Mouse (Mus musculus): ENCODE results near the gene Tcf20. TPM values are rescaled to one million over a fixed set of nuclear protein-coding genes. Genes with fewer than 3 reads are reported as not detected.
"Not testable (repeated sequence)": the region's sequence is repeated elsewhere in the genome, so short reads cannot be mapped to it uniquely, and the experiment has no call there.

Gene Tcf20
- polyA plus RNA-seq, 1 experiment from 2014 or later: 15.2 TPM

- no peak for ATAC-seq (ENCODE audit: insufficient number of reproducible peaks, insufficient read depth, low FRiP score, low TSS enrichment, low read depth)
- H3K36me3 ChIP-seq: no peaks in the 10 kb centered on the region
- H3K27me3 ChIP-seq: no peaks in the 10 kb centered on the region
Observed at GRCm38 (mm10) chr15:82795936-82796440, 191.7 kb downstream of the Tcf20 start.

GRCm38 (mm10) chr15:82794277-82794676 lies 193.4 kb downstream of the Tcf20 start, which contains the start of gene Cyp2d26:
TSS of gene Cyp2d26 (minus strand) at chr15:82794294.
- whole genome bisulfite sequencing: 86% methylated on average over 5 of the region's 5 CpGs
- no peak for ATAC-seq (ENCODE audit: insufficient number of reproducible peaks, insufficient read depth, low FRiP score, low TSS enrichment, low read depth)
- H3K4me2 ChIP-seq: no peak within 1 kb of the TSS

More at GRCm38 (mm10) chr15:82795936-82796440, 191.7 kb downstream of the Tcf20 start:
- no peak overlapping the region for H3K4me2 ChIP-seq
- H3K9me3 ChIP-seq: no peaks in the 10 kb centered on the region
- WGBS: 85% methylated on average over 3 of the region's 3 CpGs
- no peaks in the 10 kb centered on the region for H3K4me1 ChIP-seq
- H3K27ac ChIP-seq: no peak overlapping the region
- no peak overlapping the region for H3K9ac ChIP-seq
- no peak overlapping the region for H3K4me3 ChIP-seq

GRCm38 (mm10) chr15:82793868-82794267 lies 193.8 kb downstream of the Tcf20 start:
- Histone ChIP-seq H3K4me3 (no peak overlapping the region), H3K36me3 (no peaks in the 10 kb centered on the region), H3K9me3 (no peaks in the 10 kb centered on the region), H3K27me3 (no peaks in the 10 kb centered on the region), H3K9ac (no peak overlapping the region), H3K4me1 (no peaks in the 10 kb centered on the region), H3K27ac (no peak overlapping the region), H3K4me2 (no peak overlapping the region)
- no peak for ATAC-seq (ENCODE audit: insufficient number of reproducible peaks, insufficient read depth, low FRiP score, low TSS enrichment, low read depth)
- 91% methylated on average over 6 of the region's 6 CpGs for WGBS

More at GRCm38 (mm10) chr15:82794277-82794676, 193.4 kb downstream of the Tcf20 start, which contains the start of gene Cyp2d26:
- Histone ChIP-seq H3K9ac (no peak within 1 kb of the TSS), H3K9me3 (no peaks in the 10 kb centered on the region), H3K4me3 (no peak within 1 kb of the TSS), H3K4me1 (no peaks in the 10 kb centered on the region), H3K27ac (no peak within 1 kb of the TSS), H3K36me3 (no peaks in the 10 kb centered on the region), H3K27me3 (no peaks in the 10 kb centered on the region)

GRCm38 (mm10) chr15:82793454-82793853 lies 194.2 kb downstream of the Tcf20 start:
- WGBS: 71% methylated on average over 1 of the region's 1 CpGs
- Histone ChIP-seq H3K4me3 (no peak overlapping the region), H3K9me3 (no peaks in the 10 kb centered on the region), H3K36me3 (no peaks in the 10 kb centered on the region), H3K4me1 (no peaks in the 10 kb centered on the region), H3K27me3 (no peaks in the 10 kb centered on the region), H3K4me2 (no peak overlapping the region), H3K27ac (no peak overlapping the region), H3K9ac (no peak overlapping the region)
- no peak for ATAC-seq (ENCODE audit: insufficient number of reproducible peaks, insufficient read depth, low FRiP score, low TSS enrichment, low read depth)

- H3K9me3 ChIP-seq: no peaks in the 10 kb centered on the region
- WGBS: 90% methylated on average over 11 of the region's 11 CpGs
- no peak overlapping the region for H3K4me3 ChIP-seq
- no peak overlapping the region for H3K4me2 ChIP-seq
- H3K36me3 ChIP-seq: no peaks in the 10 kb centered on the region
- no peaks in the 10 kb centered on the region for H3K4me1 ChIP-seq
- ATAC-seq (ENCODE audit: insufficient number of reproducible peaks, insufficient read depth, low FRiP score, low TSS enrichment, low read depth): no peak
- H3K27me3 ChIP-seq: no peaks in the 10 kb centered on the region
- no peak overlapping the region for H3K9ac ChIP-seq
- no peak overlapping the region for H3K27ac ChIP-seq
Observed at GRCm38 (mm10) chr15:82792566-82792965, 195.1 kb downstream of the Tcf20 start.

GRCm38 (mm10) chr15:82784581-82784980 lies 203.1 kb downstream of the Tcf20 start:
- Histone ChIP-seq H3K27me3 (no peaks in the 10 kb centered on the region), H3K4me2 (no peak overlapping the region), H3K27ac (no peak overlapping the region), H3K9me3 (no peaks in the 10 kb centered on the region), H3K9ac (no peak overlapping the region), H3K4me3 (no peak overlapping the region), H3K36me3 (no peaks in the 10 kb centered on the region), H3K4me1 (no peaks in the 10 kb centered on the region)
- 75% methylated on average over 1 of the region's 1 CpGs for WGBS
- ATAC-seq (ENCODE audit: insufficient number of reproducible peaks, insufficient read depth, low FRiP score, low TSS enrichment, low read depth): no peak

GRCm38 (mm10) chr15:82783800-82784199 lies 203.9 kb downstream of the Tcf20 start:
- Histone ChIP-seq H3K36me3 (no peaks in the 10 kb centered on the region), H3K9me3 (no peaks in the 10 kb centered on the region), H3K4me1 (no peaks in the 10 kb centered on the region), H3K9ac (no peak overlapping the region), H3K4me2 (no peak overlapping the region), H3K27me3 (no peaks in the 10 kb centered on the region), H3K4me3 (no peak overlapping the region), H3K27ac (no peak overlapping the region)
- ATAC-seq (ENCODE audit: insufficient number of reproducible peaks, insufficient read depth, low FRiP score, low TSS enrichment, low read depth): no peak
- 77% methylated on average over 1 of the region's 1 CpGs for WGBS

GRCm38 (mm10) chr15:82777856-82778255 lies 209.8 kb downstream of the Tcf20 start:
- H3K4me3 ChIP-seq; H3K4me2 ChIP-seq; H3K27ac ChIP-seq; H3K9me3 ChIP-seq; H3K9ac ChIP-seq; H3K27me3 ChIP-seq; ATAC-seq (ENCODE audit: insufficient number of reproducible peaks, insufficient read depth, low FRiP score, low TSS enrichment, low read depth); H3K4me1 ChIP-seq; H3K36me3 ChIP-seq: not testable (repeated sequence)
- WGBS: 87% methylated on average over 5 of the region's 5 CpGs

GRCm38 (mm10) chr15:82765943-82766342 lies 221.7 kb downstream of the Tcf20 start:
- WGBS: 84% methylated on average over 2 of the region's 2 CpGs
- ATAC-seq (ENCODE audit: insufficient number of reproducible peaks, insufficient read depth, low FRiP score, low TSS enrichment, low read depth): no peak
- H3K9ac ChIP-seq: no peak overlapping the region
- H3K36me3 ChIP-seq: no peaks in the 10 kb centered on the region
- no peak overlapping the region for H3K4me2 ChIP-seq
- no peak overlapping the region for H3K27ac ChIP-seq
- no peaks in the 10 kb centered on the region for H3K4me1 ChIP-seq
- no peak overlapping the region for H3K4me3 ChIP-seq
- no peaks in the 10 kb centered on the region for H3K9me3 ChIP-seq
- H3K27me3 ChIP-seq: no peaks in the 10 kb centered on the region

GRCm38 (mm10) chr15:82764881-82765280 lies 222.8 kb downstream of the Tcf20 start:
- Histone ChIP-seq H3K36me3 (no peaks in the 10 kb centered on the region), H3K9ac (no peak overlapping the region), H3K9me3 (no peaks in the 10 kb centered on the region), H3K27me3 (no peaks in the 10 kb centered on the region), H3K4me1 (no peaks in the 10 kb centered on the region), H3K4me3 (no peak overlapping the region), H3K27ac (no peak overlapping the region), H3K4me2 (no peak overlapping the region)
- whole genome bisulfite sequencing: 81% methylated on average over 6 of the region's 6 CpGs
- no peak for ATAC-seq (ENCODE audit: insufficient number of reproducible peaks, insufficient read depth, low FRiP score, low TSS enrichment, low read depth)

- Histone ChIP-seq H3K4me2 (no peak within 1 kb of the TSS), H3K27ac (no peak within 1 kb of the TSS), H3K4me1 (no peaks in the 10 kb centered on the region), H3K4me3 (no peak within 1 kb of the TSS), H3K36me3 (no peaks in the 10 kb centered on the region), H3K9me3 (no peaks in the 10 kb centered on the region), H3K9ac (no peak within 1 kb of the TSS), H3K27me3 (no peaks in the 10 kb centered on the region)
- 90% methylated on average over 9 of the region's 9 CpGs for WGBS
- no peak for ATAC-seq (ENCODE audit: insufficient number of reproducible peaks, insufficient read depth, low FRiP score, low TSS enrichment, low read depth)
Observed at GRCm38 (mm10) chr15:82763631-82764420, 223.8 kb downstream of the Tcf20 start, which contains the start of gene Cyp2d40. TSS of gene Cyp2d40 (minus strand) at chr15:82764183.

All from embryonic facial prominence, embryonic 13.5 days (tissue).